Comparison of ENCODE assay signal across 9 mouse cellular contexts in genomic region chr3:127293479-127293874, GRCm38 (mm10).
DNase-seq lines count a peak whose midpoint lies in the region; ATAC-seq lines count a peak whose summit lies in the region.
"Had no signal": no experiment of that assay in that cellular context is flagged by ENCODE, and none has a peak within 500 bp of the region (broad histone marks: within the 10 kb centered on the region; RNA-seq: fewer than 3 reads in every experiment).

No protein-coding gene starts in this region.

- H3K27ac ChIP-seq in hindbrain, embryonic 10.5 days = peak overlapping the region; percentile 87

- H3K27me3 ChIP-seq in hindbrain, embryonic 10.5 days (ENCODE audit: insufficient read depth, poor library complexity, severe bottlenecking) = no peaks in the 10 kb centered on the region

- intact Hi-C loops in gastrocnemius, postnatal 36 days (cut with DNase I) = no loop called here

- DNase-seq in cerebellum, postnatal 25 days = peak; percentile 49 to 69
- no peak for DNase-seq in hindbrain, embryonic 10.5 days (ENCODE audit: low spot score)
- peak; percentile 79 to 93 for DNase-seq in left cerebral cortex, adult 9 months (ENCODE audit: low spot score in 2 of 2)
- peak; percentile 91 for DNase-seq in right cerebral cortex, adult 18-20 months
- no peak for DNase-seq in natural killer cell, adult 2 months (ENCODE audit: low spot score in 2 of 2)
- no peak for DNase-seq in kidney, adult 9 months
- no peak for DNase-seq in gastrocnemius, postnatal 36 days
- DNase-seq: lung, embryonic 14.5 days had no signal

- peaks cover 29% of the 10 kb centered on the region for H3K4me1 ChIP-seq in hindbrain, embryonic 10.5 days (replicated peaks)

- WGBS in hindbrain, embryonic 10.5 days = 71% methylated on average over 9 of the region's 9 CpGs

- H3K4me3 ChIP-seq in hindbrain, embryonic 10.5 days = no peak overlapping the region

- H3K36me3 ChIP-seq in hindbrain, embryonic 10.5 days = no peaks in the 10 kb centered on the region

- no peak for ATAC-seq in monocyte, adult 5-6 weeks (replicated peaks; ENCODE audit: insufficient number of reproducible peaks, low FRiP score, low TSS enrichment, poor library complexity, severe bottlenecking)

- H3K9me3 ChIP-seq in hindbrain, embryonic 10.5 days = no peaks in the 10 kb centered on the region

Comparison
In these comparisons a context has a peak if more than half of its experiments do, and no peak if none do; other contexts are left out.
1. DNase-seq: peak in cerebellum, postnatal 25 days (2 of 2), left cerebral cortex, adult 9 months (2 of 2) and right cerebral cortex, adult 18-20 months (single experiment); none in hindbrain, embryonic 10.5 days (single experiment), natural killer cell, adult 2 months (0 of 2), kidney, adult 9 months (single experiment) and gastrocnemius, postnatal 36 days (0 of 2).